Comparison of ENCODE assay signal across 9 mouse cellular contexts in genomic region chr14:116559990-116560389, GRCm38 (mm10).
DNase-seq lines count a peak whose midpoint lies in the region; TF ChIP-seq lines count a peak whose summit lies in the region.
"Had no signal": no experiment of that assay in that cellular context is flagged by ENCODE, and none has a peak within 500 bp of the region (broad histone marks: within the 10 kb centered on the region; RNA-seq: fewer than 3 reads in every experiment).

No protein-coding gene starts in this region.

- no peak overlapping the region for H3K4me3 ChIP-seq in gastrocnemius, adult 2 months
- H3K4me3 ChIP-seq in CH12.LX (replicated peaks in 1 of 3; ENCODE audit: low read depth in 2 of 3, low read length in 2 of 3, poor library complexity in 1 of 3): no peak overlapping the region

- H3K9ac ChIP-seq in CH12.LX (ENCODE audit: insufficient read depth, low read depth): no peak overlapping the region

- in situ Hi-C loops in CH12.LX (cut with MboI; ENCODE audit: low pct_ligation_motif_present, low pct_unique_long_range_greater_than_20kb, low sequenced_read_pairs): loop anchor here (25.0 kb wide), 1 partner anchor 252 kb away; no protein-coding TSS in a partner anchor

- H3K79me2 ChIP-seq in CH12.LX (replicated peaks; ENCODE audit: control insufficient read depth, extremely low read depth, insufficient read depth, poor library complexity, severe bottlenecking): no peaks in the 10 kb centered on the region

- dilution Hi-C loops in CH12.LX (cut with MboI; ENCODE audit: extremely low pct_ligation_motif_present, extremely low pct_unique_long_range_greater_than_20kb, low sequenced_read_pairs): no loop called here

- no peak for DNase-seq in gastrocnemius, adult 2 months
- no peak for DNase-seq in gastrocnemius, postnatal 25 days
- DNase-seq in CH12.LX (ENCODE audit: extremely low read depth): peak; percentile 75
- DNase-seq in embryo, embryonic 11 days: peak; percentile 51
- peak; percentile 2 for DNase-seq in kidney, adult 11 months
- DNase-seq in retina, postnatal 7 days (ENCODE audit: low read depth, low spot score): peak; percentile 14
- no peak for DNase-seq in cerebellum, postnatal 4 days (ENCODE audit: low spot score in 2 of 2)
- DNase-seq in gastrocnemius, postnatal 4 days (ENCODE audit: low spot score in 2 of 2): no peak

- no peak for TF ChIP-seq POLR2A in CH12.LX (IDR thresholded peaks at IDR 0.05; ENCODE audit: low read depth, low read length)

- H3K36me3 ChIP-seq in CH12.LX (replicated peaks in 1 of 2; ENCODE audit: control insufficient read depth in 1 of 2, insufficient read depth in 1 of 2, low read length in 1 of 2): no peaks in the 10 kb centered on the region
- H3K36me3 ChIP-seq: G1E had no signal

- H3K4me1 ChIP-seq in CH12.LX (ENCODE audit: control insufficient read depth in 1 of 2, insufficient read depth in 2 of 2): peaks cover 0 to 23% of the 10 kb centered on the region in 2 experiments; a peak in 2 of 4 replicates

- intact Hi-C loops in gastrocnemius, adult 2 months (cut with DNase I): no loop called here

- peak; percentile 99 for TF ChIP-seq RAD21 in CH12.LX (IDR thresholded peaks at IDR 0.05; ENCODE audit: low read depth, low read length)

- no peak for TF ChIP-seq EP300 in CH12.LX (IDR thresholded peaks at IDR 0.05; ENCODE audit: low read length)

- no peaks in the 10 kb centered on the region for H3K9me3 ChIP-seq in CH12.LX (replicated peaks; ENCODE audit: low read length)

- no peak overlapping the region for H3K27ac ChIP-seq in gastrocnemius, adult 2 months
- no peak overlapping the region for H3K27ac ChIP-seq in CH12.LX (ENCODE audit: insufficient read depth, low read depth)

- H3K4me2 ChIP-seq in CH12.LX (ENCODE audit: insufficient read depth, low read depth, poor library complexity, severe bottlenecking): no peak overlapping the region

- peak; percentile 54 for TF ChIP-seq CTCF in gastrocnemius, adult 2 months (IDR thresholded peaks at IDR 0.05)
- TF ChIP-seq CTCF in CH12.LX (conservative IDR thresholded peaks at IDR 0.05 in 1 of 2, IDR thresholded peaks at IDR 0.05 in 1 of 2; ENCODE audit: low read depth in 2 of 2, low read length in 2 of 2): peak; percentile 69 to 89

- H3K27me3 ChIP-seq in CH12.LX (replicated peaks): no peaks in the 10 kb centered on the region

TF ChIP-seq in CH12.LX, 34 proteins besides CTCF, POLR2A, EP300 and RAD21:
- TF ChIP-seq CHD2 (IDR thresholded peaks at IDR 0.05; ENCODE audit: low read length) (no peak), BHLHE40 (IDR thresholded peaks at IDR 0.05; ENCODE audit: low read depth, low read length) (peak; percentile 40; the same call in 1 of the 2 replicates), ZNF384 (IDR thresholded peaks at IDR 0.05; ENCODE audit: low read depth, low read length) (no peak), SMC3 (IDR thresholded peaks at IDR 0.05; ENCODE audit: low read depth, low read length) (peak; percentile 98), E2F4 (IDR thresholded peaks at IDR 0.05; ENCODE audit: insufficient replicate concordance, low read depth, low read length) (0 out of 2 replicates have a peak, but pooled peaks have one; percentile 44), MYC (IDR thresholded peaks at IDR 0.05; ENCODE audit: low read depth, low read length) (0 out of 2 replicates have a peak, but pooled peaks have one; percentile 13), RCOR1 (conservative IDR thresholded peaks at IDR 0.05; ENCODE audit: low read depth, low read length) (no peak), ZC3H11A (IDR thresholded peaks at IDR 0.05; ENCODE audit: low read depth, low read length) (peak; percentile 98)

Comparison
In these comparisons a context has a peak if more than half of its experiments do, and no peak if none do; other contexts are left out.
1. DNase-seq: peak in CH12.LX (single experiment), embryo, embryonic 11 days (single experiment), kidney, adult 11 months (single experiment) and retina, postnatal 7 days (single experiment); none in gastrocnemius, adult 2 months (single experiment), gastrocnemius, postnatal 25 days (single experiment), cerebellum, postnatal 4 days (0 of 2) and gastrocnemius, postnatal 4 days (0 of 2).